Mouse (Mus musculus) cerebellum, adult 11-12 months (tissue): ENCODE measurements around the gene Mgat1.

Experiments used
- DNase-seq: peaks from one replicate; pipeline ENCODE4 v3.0.0; 2022

Gene Mgat1

GRCm38 (mm10) chr11:49242944-49243626, 906 bp upstream of the Mgat1 start:
- no peak for DNase-seq

DNA sequence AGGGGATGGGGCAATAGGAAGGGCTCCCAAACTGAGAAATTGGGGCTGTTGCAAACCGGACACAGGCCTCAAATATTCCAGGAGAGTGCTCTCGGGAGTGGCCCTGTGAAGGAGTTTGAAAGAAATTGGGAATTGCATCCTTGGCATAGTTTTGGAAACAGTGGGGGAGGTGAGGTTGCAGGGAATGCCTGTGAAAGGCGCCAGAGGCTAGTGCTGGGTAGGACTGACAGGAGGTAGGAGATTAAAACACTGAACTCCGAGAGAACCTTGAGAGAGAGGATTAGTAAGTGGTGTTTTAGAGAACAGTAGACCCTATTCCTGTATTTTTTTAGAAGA, 572 bp downstream of the Mgat1 start:
- DNase-seq = no peak

DNA sequence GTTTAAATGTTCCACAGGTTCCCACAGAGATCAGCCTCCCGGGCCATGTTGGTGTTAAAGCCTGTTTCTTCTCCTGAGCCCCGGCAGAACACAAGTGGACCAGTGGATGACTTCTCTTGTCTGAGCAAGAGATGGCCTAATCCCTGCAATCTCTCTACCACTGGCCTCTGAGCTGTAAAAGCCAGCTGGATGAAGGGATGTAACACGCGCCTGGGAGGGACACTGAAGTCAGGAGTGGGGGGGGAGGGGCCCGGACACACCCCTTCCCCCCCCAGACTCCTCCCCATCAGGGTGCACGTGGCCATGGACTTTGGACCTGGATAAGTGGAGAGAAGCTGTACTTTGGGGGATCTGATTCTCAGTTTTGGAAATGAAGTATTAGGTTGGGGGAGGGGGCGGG, 1.2 kb downstream of the Mgat1 start:
- DNase-seq = peak; percentile 33

- DNase-seq = no peak
Measured at GRCm38 (mm10) chr11:49245634-49246415, 1.8 kb downstream of the Mgat1 start.

DNA sequence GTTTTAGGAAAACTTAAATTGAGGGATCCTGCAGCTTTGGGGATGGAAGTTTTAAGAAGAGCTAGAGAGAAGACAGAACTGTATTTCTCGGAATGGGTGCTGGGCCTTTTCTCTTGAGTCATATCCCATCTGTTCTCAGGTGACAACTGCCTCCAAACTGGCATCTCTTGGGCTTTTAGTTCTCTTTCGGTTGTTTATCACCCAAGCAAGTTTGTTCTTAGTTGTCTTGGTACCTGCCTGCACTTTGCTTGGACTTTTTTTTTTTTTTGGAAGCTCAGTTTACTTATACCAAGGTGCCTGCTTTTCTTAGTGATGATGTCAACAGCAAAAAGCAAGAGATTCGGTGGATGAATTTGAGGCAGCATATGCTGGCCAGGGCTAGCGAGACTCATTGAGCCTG, 2.5 kb downstream of the Mgat1 start:
- no peak for DNase-seq

DNA sequence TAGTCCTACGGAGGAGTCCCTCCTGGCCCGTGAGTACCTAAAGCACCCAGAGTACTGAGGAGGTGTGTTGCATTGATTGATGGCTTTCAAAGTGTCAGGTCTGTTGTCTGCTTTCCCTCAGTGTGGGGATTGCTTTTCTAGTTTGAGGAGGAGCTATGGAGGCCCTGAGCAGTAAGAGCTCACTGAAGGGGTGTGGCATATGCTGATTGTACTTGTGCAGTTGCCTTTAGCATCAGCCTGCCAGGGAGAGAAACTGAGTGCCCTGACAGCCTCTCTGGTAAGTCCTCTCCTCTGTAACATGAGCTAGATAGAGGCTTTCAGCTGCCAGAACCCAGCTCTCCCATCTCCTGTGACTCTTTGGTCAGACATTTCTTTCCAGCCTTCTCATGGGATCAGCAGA, 3.3 kb downstream of the Mgat1 start:
- no peak for DNase-seq

GRCm38 (mm10) chr11:49248226-49248973, 4.4 kb downstream of the Mgat1 start:
- peak; percentile 37 for DNase-seq

DNA sequence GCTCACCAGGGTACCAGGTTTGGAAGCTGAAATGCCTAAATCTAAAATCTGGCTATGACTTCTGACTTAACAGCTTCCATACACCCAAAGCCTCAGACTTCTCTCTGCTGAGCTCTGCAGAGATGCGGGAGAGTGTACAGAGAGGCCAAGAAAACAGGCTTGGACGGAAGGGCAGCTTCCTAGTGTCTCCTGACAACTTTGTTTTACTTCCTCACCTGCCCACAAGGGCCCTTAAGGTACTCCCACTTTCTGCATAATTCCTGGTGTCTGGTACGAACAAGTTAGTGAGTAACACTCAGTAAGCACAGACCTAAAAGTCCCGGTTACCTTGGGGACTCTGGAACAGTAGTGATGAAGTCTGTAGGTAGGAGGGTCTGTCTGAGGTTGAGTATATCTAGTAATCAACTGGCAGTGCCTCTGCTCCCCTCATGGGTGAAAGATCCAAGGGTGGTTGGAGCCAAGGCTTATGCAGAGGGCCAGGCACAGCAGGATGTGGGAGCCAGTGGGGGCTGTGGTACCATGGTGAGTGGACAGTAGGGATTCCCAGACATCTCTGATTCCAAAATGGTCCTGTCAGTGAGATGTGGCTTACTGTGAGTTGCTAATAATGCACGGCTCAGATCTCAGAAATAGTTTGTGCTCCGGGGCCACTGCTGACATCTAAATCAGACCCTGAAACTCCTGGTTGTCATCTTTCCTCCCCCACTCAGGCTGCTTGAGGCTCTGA, 5.1 kb downstream of the Mgat1 start:
- no peak for DNase-seq

- DNase-seq = no peak
Measured at GRCm38 (mm10) chr11:49249811-49250421, 5.9 kb downstream of the Mgat1 start.

DNA sequence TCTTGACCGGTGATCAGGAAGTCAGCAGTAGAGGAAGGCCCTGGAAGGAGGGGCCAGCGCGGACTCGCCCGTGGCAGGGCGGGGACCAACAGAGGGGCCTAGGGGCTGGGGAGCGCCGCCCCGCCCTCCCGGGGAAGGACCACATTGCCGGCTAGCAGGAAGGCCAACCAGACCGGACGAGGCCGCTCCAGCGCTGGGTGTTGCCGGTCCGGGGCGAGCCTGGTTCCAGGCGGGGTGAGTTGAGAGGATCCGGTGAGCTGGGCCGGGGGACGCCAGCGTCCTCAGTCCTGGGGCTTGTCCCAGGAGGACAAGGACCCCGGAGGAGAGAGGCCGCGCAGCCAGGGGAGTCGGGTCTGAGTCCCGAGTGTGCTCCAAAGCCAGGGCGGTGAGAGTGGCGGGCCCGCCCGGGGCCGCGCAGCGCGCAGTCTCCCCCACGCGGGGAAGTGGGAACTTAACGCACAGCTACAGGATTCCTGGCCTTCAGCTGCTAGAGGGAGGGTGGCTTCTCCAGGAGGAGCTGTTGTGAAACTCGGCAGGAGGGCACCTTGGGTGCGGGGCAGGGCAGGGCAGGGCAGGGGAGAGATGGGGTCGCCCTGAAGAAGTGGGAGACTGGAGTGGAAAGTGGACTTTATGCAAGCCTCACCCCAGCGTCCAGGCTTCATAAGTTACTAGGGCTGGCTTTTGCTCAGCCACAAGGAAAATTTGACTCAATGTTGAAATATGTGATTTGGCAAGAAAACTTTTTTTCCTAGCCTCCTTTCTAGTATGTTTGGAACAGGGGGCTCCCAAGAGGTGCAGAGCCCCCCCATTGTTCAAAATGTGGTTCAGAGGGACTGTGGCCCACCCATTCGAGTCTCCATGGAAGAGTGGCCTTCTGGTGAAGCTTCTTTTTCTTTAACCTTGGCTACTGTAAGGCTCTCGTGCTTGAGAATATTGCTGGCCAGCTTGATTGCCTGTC, 6.7 kb downstream of the Mgat1 start:
- DNase-seq = peak; percentile 53

DNA sequence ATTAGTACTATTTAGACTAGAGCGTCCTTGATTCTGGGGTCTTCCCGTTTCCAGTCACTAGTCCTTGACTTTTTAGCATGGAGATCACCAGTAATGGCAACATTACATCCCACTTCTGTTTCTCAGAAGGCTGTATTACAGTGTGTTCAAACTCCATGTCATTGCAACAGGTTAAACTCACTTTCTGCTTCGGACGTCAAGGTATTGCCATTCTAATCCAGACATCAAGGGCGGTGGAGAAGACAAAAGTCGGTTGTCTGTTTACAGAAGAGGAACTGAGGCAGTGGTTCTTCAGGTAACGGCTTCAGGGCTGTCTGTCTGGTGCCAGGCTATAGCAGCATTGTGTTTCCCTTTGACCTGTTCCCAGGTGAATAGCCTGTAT, 7.4 kb downstream of the Mgat1 start:
- DNase-seq = no peak

GRCm38 (mm10) chr11:49252048-49252447, 8.1 kb downstream of the Mgat1 start:
- DNase-seq = no peak

DNA sequence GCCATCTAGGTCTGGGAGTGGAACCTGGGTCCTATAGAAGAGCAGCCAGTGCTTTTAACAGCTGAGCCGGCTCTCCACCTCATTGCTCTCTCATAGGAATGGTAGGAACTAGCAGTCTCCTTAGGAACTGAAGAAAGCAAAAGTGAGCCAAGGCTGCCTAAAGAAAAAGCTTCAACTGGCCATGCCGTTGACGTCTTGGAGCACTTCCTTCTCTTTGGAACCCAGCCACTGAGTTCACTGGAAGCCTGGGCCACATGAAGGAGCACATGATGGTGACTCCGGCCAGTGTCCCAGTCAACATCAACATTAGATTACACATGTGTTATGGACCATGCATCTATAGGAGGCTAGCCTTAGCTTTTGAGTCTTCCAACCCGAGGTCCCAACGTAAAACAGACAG, 9.0 kb downstream of the Mgat1 start:
- DNase-seq = no peak

GRCm38 (mm10) chr11:49259296-49259695, 15.3 kb downstream of the Mgat1 start:
- no peak for DNase-seq

GRCm38 (mm10) chr11:49259829-49260228, 15.8 kb downstream of the Mgat1 start:
- no peak for DNase-seq

DNA sequence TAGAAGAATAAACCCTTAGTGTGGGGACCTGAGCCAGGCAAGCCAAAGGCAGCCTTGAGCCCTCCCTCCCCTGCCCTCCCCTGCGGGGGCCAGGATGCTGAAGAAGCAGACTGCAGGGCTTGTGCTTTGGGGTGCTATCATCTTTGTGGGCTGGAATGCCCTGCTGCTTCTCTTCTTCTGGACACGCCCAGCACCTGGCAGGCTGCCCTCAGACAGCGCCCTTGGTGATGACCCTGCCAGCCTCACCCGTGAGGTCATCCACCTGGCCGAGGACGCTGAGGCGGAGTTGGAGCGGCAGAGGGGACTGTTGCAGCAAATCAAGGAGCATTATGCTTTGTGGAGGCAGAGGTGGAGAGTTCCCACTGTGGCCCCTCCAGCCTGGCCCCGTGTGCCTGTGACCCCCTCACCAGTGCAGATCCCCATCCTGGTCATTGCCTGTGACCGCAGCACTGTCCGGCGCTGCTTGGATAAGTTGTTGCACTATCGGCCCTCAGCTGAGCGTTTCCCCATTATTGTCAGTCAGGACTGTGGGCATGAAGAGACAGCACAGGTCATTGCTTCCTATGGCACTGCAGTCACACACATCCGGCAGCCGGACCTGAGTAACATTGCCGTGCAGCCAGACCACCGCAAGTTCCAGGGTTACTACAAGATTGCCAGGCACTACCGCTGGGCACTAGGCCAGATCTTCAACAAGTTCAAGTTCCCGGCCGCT, 16.8 kb downstream of the Mgat1 start:
- no peak for DNase-seq

- DNase-seq = no peak
Measured at GRCm38 (mm10) chr11:49261313-49261855, 17.4 kb downstream of the Mgat1 start.

- DNase-seq = no peak
Measured at GRCm38 (mm10) chr11:49262286-49262685, 18.3 kb downstream of the Mgat1 start.

DNA sequence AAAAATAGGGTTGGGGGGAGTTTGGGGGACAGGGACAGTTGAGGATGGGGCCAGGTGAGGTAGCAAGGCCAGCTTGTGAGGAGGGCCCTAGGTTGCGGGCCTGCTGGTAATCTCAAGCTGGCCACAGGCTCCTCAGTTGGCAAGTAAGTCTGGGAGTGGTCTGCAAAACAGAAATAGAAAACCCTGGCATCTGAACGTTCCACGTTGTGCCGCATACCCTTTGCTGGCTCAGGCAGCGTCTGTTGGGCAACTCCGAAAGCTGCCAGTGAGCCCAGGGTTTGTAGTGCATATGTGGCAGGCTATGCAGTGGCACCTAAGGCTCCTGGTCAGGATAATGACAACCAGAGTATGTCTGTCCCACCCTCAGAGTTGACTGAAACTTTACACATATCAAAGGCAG, 19.2 kb downstream of the Mgat1 start:
- no peak for DNase-seq

DNA sequence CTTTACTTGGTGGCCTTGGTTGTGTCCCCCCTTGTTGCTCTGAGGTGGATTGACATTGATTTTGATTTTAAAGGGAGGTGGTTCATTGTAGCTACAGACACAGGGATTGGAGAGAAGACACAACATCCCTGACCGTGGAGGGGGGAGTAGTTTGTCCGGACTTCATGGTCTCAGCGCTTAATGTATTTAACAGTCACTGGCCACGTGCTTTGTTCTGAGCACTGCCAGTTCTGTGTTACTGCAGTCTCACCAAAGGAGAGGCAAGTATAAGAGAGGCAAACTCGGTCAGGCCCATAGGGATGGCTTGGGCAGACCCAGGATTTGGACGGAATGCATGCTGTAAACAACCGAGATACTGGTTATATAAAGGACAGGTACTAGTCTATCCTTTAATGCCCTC, 20.1 kb downstream of the Mgat1 start:
- no peak for DNase-seq

DNA sequence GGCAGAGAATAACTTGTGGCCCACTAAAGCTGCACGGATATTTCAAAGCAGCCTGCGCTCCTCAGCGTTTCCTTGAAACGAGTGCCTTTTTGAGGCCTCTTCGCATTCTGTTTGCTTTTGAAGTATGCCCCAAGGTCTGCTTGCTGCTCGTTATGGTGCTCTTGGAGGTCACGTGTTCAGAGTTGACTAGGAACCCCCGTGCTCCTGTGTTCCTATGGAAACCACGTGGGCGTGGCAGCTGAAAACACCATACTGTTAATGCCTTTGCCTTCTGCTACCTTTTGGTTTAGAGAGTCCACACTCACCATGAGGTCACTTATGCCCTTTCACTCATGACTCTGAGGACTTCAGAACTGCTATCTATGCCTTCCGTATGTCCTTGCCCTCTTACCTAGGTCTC, 20.6 kb downstream of the Mgat1 start:
- DNase-seq = no peak
